Mouse (Mus musculus): Measurements from ENCODE around the gene Snta1. TPM values are rescaled to one million over a fixed set of nuclear protein-coding genes. Genes with fewer than 3 reads are reported as not detected.

The Snta1 gene
- polyA plus RNA-seq, 1 experiment from 2014 or later, result 9.2 TPM

DNA sequence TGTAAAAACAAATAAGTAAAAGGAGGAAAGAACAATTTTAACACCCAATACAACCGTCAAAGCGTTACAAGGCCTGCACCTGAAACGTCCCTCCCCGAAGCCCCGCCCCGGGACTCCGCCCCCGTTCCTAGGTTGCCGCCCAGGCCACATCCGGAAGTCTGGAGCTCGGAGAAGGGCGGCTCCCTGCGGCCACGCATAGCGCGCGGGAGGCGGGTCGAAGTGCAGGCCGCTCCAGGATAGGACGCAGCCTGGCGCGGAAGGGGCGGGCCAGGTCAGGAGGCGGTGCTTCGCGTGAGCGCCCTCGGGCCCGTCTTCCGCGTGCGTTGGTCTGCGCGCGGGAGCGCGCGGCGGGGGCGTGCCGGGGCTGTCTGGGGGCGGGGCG lies 28.2 kb upstream of the Snta1 start:
- WGBS, result 1% methylated on average over 39 of the region's 44 CpGs
- H3K27me3 ChIP-seq, result no peaks in the 10 kb centered on the region
- ATAC-seq (ENCODE audit: insufficient number of reproducible peaks, insufficient read depth, low FRiP score, low TSS enrichment), result peak; percentile 99
- H3K4me3 ChIP-seq, result peak overlapping the region; percentile 95
- H3K9me3 ChIP-seq, result no peaks in the 10 kb centered on the region
- peak overlapping the region; percentile 97 for H3K27ac ChIP-seq
- H3K9ac ChIP-seq, result no peak overlapping the region; the same call in 1 of the 2 replicates
- H3K4me2 ChIP-seq (replicated peaks), result peak overlapping the region; percentile 41
- no peaks in the 10 kb centered on the region for H3K36me3 ChIP-seq
- peaks cover 4% of the 10 kb centered on the region; the same call in 1 of the 2 replicates for H3K4me1 ChIP-seq

DNA sequence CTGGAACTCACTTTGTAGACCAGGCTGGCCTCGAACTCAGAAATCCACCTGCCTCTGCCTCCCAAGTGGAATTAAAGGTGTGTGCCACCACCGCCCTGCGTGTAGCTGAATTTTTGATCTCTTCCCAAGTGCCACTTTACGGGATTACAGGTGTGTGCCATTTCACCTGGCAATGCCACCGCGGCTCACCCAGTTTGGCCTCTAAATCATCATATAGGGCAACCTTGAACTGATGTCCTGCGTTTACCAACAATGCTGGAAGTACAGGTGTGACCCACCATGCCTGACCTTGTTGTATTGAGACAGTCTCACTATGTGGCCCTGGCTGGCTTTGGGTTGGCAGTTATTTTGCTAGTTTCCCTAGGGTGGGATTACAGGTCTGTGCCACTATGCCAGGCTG lies 26.8 kb upstream of the Snta1 start:
- Histone ChIP-seq H3K9me3 (no peaks in the 10 kb centered on the region), H3K36me3 (no peaks in the 10 kb centered on the region), H3K4me1 (peaks cover 4% of the 10 kb centered on the region; the same call in 1 of the 2 replicates), H3K27ac (no peak overlapping the region), H3K4me2 (replicated peaks) (no peak overlapping the region), H3K27me3 (no peaks in the 10 kb centered on the region), H3K4me3 (no peak overlapping the region), H3K9ac (no peak overlapping the region)
- no peak for ATAC-seq (ENCODE audit: insufficient number of reproducible peaks, insufficient read depth, low FRiP score, low TSS enrichment)
- 94% methylated on average over 7 of the region's 7 CpGs for WGBS

GRCm38 (mm10) chr2:154433391-154433790 lies 25.5 kb upstream of the Snta1 start:
- WGBS, result 68% methylated on average over 3 of the region's 3 CpGs
- H3K27ac ChIP-seq, result no peak overlapping the region
- H3K9me3 ChIP-seq, result no peaks in the 10 kb centered on the region
- H3K4me3 ChIP-seq, result no peak overlapping the region
- ATAC-seq (ENCODE audit: insufficient number of reproducible peaks, insufficient read depth, low FRiP score, low TSS enrichment), result no peak
- H3K36me3 ChIP-seq, result no peaks in the 10 kb centered on the region
- no peak overlapping the region for H3K9ac ChIP-seq
- H3K4me2 ChIP-seq (replicated peaks), result no peak overlapping the region
- 0 out of 2 replicates have a peak, but pooled peaks cover 5% of the 10 kb centered on the region for H3K27me3 ChIP-seq
- H3K4me1 ChIP-seq, result no peaks in the 10 kb centered on the region

DNA sequence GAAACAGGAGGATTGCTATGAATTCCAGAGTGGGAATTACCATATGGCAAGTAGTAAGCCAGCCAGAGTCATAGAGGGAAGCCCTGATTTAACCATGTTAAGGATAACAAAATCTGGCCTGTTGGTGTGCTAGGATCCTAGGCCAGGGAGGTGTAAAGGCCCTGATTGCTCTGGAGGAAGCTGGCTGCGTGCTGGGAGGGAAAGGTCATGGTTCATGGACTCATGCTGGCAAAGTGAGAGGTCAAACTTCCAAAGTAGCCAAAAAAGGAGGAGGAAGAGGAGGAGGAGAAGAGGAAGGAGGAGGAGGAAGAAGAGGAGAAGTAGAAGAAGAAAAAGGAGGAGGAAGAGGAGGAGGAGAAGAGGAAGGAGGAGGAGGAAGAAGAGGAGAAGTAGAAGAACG lies 24.8 kb upstream of the Snta1 start:
- 66% methylated on average over 2 of the region's 2 CpGs for WGBS
- no peak overlapping the region for H3K9ac ChIP-seq
- peaks cover 5% of the 10 kb centered on the region; the same call in 1 of the 2 replicates for H3K4me1 ChIP-seq
- no peak overlapping the region for H3K4me3 ChIP-seq
- H3K4me2 ChIP-seq (replicated peaks), result no peak overlapping the region
- no peak overlapping the region for H3K27ac ChIP-seq
- no peaks in the 10 kb centered on the region for H3K9me3 ChIP-seq
- 0 out of 2 replicates have a peak, but pooled peaks cover 5% of the 10 kb centered on the region for H3K27me3 ChIP-seq
- H3K36me3 ChIP-seq, result no peaks in the 10 kb centered on the region
- no peak for ATAC-seq (ENCODE audit: insufficient number of reproducible peaks, insufficient read depth, low FRiP score, low TSS enrichment)

GRCm38 (mm10) chr2:154430566-154430965 lies 22.7 kb upstream of the Snta1 start:
- H3K27ac ChIP-seq, result no peak overlapping the region
- ATAC-seq (ENCODE audit: insufficient number of reproducible peaks, insufficient read depth, low FRiP score, low TSS enrichment), result no peak
- no peak overlapping the region for H3K4me2 ChIP-seq (replicated peaks)
- H3K36me3 ChIP-seq, result no peaks in the 10 kb centered on the region
- no peak overlapping the region for H3K4me3 ChIP-seq
- H3K9ac ChIP-seq, result no peak overlapping the region
- H3K4me1 ChIP-seq, result peaks cover 8% of the 10 kb centered on the region; the same call in 1 of the 2 replicates
- H3K9me3 ChIP-seq, result no peaks in the 10 kb centered on the region
- WGBS, result 96% methylated on average over 2 of the region's 2 CpGs
- 0 out of 2 replicates have a peak, but pooled peaks cover 5% of the 10 kb centered on the region for H3K27me3 ChIP-seq

DNA sequence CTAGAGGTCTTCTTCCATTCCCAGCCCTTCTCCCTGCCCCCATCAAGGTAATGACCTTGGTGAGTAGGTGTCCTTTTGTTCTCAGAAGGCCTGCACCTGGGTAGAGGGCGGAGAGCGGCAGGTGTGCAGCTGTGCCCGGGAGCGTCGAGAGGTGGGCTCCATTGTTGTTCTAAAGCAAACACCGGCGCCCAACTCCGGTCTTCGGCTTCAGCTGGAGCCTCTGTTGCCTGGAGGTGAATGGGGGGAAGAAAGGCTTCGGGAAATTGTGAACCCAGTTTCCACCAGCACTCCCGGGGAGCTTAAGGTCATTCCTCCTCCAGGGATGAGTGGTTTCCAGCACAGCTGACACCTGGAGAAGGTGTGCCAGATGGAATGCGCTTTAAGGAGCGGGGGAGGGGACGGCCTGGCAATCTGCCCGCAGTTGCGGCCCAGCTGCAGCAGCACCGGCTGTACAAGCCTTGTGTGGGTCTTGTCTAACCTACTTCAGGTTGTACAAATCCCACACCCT lies 20.0 kb upstream of the Snta1 start:
- H3K4me3 ChIP-seq, result no peak overlapping the region
- H3K4me1 ChIP-seq, result peaks cover 8% of the 10 kb centered on the region; the same call in 1 of the 2 replicates
- H3K27me3 ChIP-seq, result 0 out of 2 replicates have a peak, but pooled peaks cover 5% of the 10 kb centered on the region
- no peak overlapping the region for H3K27ac ChIP-seq
- H3K4me2 ChIP-seq (replicated peaks), result peak overlapping the region; percentile 9; the same call in 1 of the 2 replicates
- no peak overlapping the region for H3K9ac ChIP-seq
- no peaks in the 10 kb centered on the region for H3K9me3 ChIP-seq
- peak; percentile 58; the same call in 1 of the 2 replicates for ATAC-seq (ENCODE audit: insufficient number of reproducible peaks, insufficient read depth, low FRiP score, low TSS enrichment)
- H3K36me3 ChIP-seq, result no peaks in the 10 kb centered on the region
- 9% methylated on average over 17 of the region's 17 CpGs for WGBS

GRCm38 (mm10) chr2:154426905-154427852 lies 19.3 kb upstream of the Snta1 start:
- peak overlapping the region; percentile 72 for H3K27ac ChIP-seq
- WGBS, result 32% methylated on average over 11 of the region's 11 CpGs
- 0 out of 2 replicates have a peak, but pooled peaks cover 5% of the 10 kb centered on the region for H3K27me3 ChIP-seq
- H3K9ac ChIP-seq, result peak overlapping the region; percentile 61
- no peaks in the 10 kb centered on the region for H3K36me3 ChIP-seq
- peak overlapping the region; percentile 40 for H3K4me3 ChIP-seq
- no peak for ATAC-seq (ENCODE audit: insufficient number of reproducible peaks, insufficient read depth, low FRiP score, low TSS enrichment)
- H3K9me3 ChIP-seq, result no peaks in the 10 kb centered on the region
- peaks cover 8% of the 10 kb centered on the region; the same call in 1 of the 2 replicates for H3K4me1 ChIP-seq
- H3K4me2 ChIP-seq (replicated peaks), result peak overlapping the region; percentile 63

GRCm38 (mm10) chr2:154426188-154426904 lies 18.4 kb upstream of the Snta1 start:
- peak overlapping the region; percentile 40 for H3K4me3 ChIP-seq
- H3K9me3 ChIP-seq, result no peaks in the 10 kb centered on the region
- 2% methylated on average over 24 of the region's 25 CpGs for WGBS
- H3K27ac ChIP-seq, result peak overlapping the region; percentile 72
- H3K4me2 ChIP-seq (replicated peaks), result peak overlapping the region; percentile 63
- peaks cover 12% of the 10 kb centered on the region; the same call in 1 of the 2 replicates for H3K4me1 ChIP-seq
- H3K36me3 ChIP-seq, result no peaks in the 10 kb centered on the region
- peak overlapping the region; percentile 61 for H3K9ac ChIP-seq
- ATAC-seq (ENCODE audit: insufficient number of reproducible peaks, insufficient read depth, low FRiP score, low TSS enrichment), result peak; percentile 50
- H3K27me3 ChIP-seq, result 0 out of 2 replicates have a peak, but pooled peaks cover 5% of the 10 kb centered on the region

DNA sequence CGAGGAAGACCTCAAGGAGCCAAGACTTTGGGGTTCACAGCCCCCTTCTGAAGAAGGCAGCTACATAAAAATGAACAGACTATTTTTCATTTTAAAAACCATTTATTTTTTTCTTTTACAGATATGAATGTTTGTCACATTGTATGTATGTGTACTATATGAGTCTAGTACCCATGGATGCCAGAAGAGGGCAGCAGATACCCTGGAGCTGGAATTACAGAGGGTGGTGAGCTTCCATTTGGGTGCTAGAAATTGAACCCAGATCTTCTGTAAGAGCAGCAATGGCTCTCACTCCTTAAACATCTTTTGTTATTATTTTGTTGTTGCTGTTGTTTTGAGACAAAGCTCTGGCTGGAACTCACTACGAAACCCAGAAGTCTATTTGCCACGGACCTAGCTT lies 17.6 kb upstream of the Snta1 start:
- Histone ChIP-seq H3K27ac (no peak overlapping the region), H3K9ac (no peak overlapping the region), H3K36me3 (no peaks in the 10 kb centered on the region), H3K4me1 (peaks cover 19% of the 10 kb centered on the region; the same call in 1 of the 2 replicates), H3K4me2 (replicated peaks) (no peak overlapping the region), H3K9me3 (no peaks in the 10 kb centered on the region), H3K4me3 (no peak overlapping the region), H3K27me3 (0 out of 2 replicates have a peak, but pooled peaks cover 5% of the 10 kb centered on the region)
- ATAC-seq (ENCODE audit: insufficient number of reproducible peaks, insufficient read depth, low FRiP score, low TSS enrichment), result no peak
- WGBS, result 77% methylated on average over 3 of the region's 3 CpGs

GRCm38 (mm10) chr2:154423548-154423947 lies 15.6 kb upstream of the Snta1 start:
- Histone ChIP-seq H3K9me3 (no peaks in the 10 kb centered on the region), H3K4me3 (no peak overlapping the region), H3K4me2 (replicated peaks) (no peak overlapping the region), H3K4me1 (peaks cover 19% of the 10 kb centered on the region; the same call in 1 of the 2 replicates), H3K27me3 (0 out of 2 replicates have a peak, but pooled peaks cover under 1% of the 10 kb centered on the region), H3K36me3 (no peaks in the 10 kb centered on the region), H3K9ac (no peak overlapping the region), H3K27ac (no peak overlapping the region)
- ATAC-seq (ENCODE audit: insufficient number of reproducible peaks, insufficient read depth, low FRiP score, low TSS enrichment), result no peak
- 83% methylated on average over 2 of the region's 2 CpGs for WGBS

DNA sequence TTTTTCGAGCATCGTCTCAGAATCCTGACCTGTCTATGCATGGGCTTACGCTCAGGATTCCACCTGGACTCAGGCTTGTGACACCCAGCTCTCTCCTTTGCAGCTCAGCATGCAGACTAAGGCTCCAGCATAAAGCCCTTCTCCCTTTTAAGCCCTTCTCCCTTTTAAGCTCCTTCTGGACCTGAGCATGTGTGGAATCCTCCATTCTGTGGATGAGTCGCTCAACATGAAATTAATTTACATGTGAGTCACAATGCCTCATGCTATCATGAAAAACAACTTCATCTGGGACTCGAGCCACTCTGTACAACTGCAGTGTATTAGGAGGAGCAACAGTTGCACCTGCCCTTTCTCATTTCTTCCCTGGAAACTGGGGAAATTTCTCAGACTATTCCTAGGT lies 14.3 kb upstream of the Snta1 start:
- H3K27ac ChIP-seq, result no peak overlapping the region
- no peak overlapping the region for H3K4me3 ChIP-seq
- WGBS, result 76% methylated on average over 5 of the region's 5 CpGs
- no peak overlapping the region for H3K4me2 ChIP-seq (replicated peaks)
- no peaks in the 10 kb centered on the region for H3K36me3 ChIP-seq
- no peak for ATAC-seq (ENCODE audit: insufficient number of reproducible peaks, insufficient read depth, low FRiP score, low TSS enrichment)
- H3K9me3 ChIP-seq, result no peaks in the 10 kb centered on the region
- no peak overlapping the region for H3K9ac ChIP-seq
- H3K4me1 ChIP-seq, result peaks cover 13% of the 10 kb centered on the region; the same call in 1 of the 2 replicates
- no peaks in the 10 kb centered on the region for H3K27me3 ChIP-seq
